Mouse (Mus musculus) stomach, postnatal 0 days (tissue): ENCODE measurements around the gene Il17f. TPM values are rescaled to one million over a fixed set of nuclear protein-coding genes. Genes with fewer than 3 reads are reported as not detected.

Experiments
- ATAC-seq: fragments of 200-750 bp; cut with Nextera tagmentation; 2 replicates; pipeline ENCODE4 v1.8.0; 2017; ENCODE audit not compliant: low FRiP score, low TSS enrichment
- DNase-seq: peaks from one replicate; pipeline ENCODE4 v3.0.0-alpha.2; 2016; ENCODE audit warnings: low spot score
- H3K27ac ChIP-seq: fragments of 300-500 bp; sonication (generic); replicated peaks from 2 replicates; pipeline ENCODE4 v1.5.1; 2014; ENCODE audit warnings: mild to moderate bottlenecking, control low read depth
- H3K27me3 ChIP-seq: fragments of 300-500 bp; sonication (generic); 2 replicates; pipeline ENCODE4 v1.6.1; 2014; ENCODE audit warnings: low read length; ENCODE audit not compliant: control insufficient read depth, insufficient read depth
- H3K36me3 ChIP-seq: fragments of 300-500 bp; sonication (generic); 2 replicates; pipeline ENCODE4 v1.6.1; 2014; ENCODE audit warnings: low read length, mixed read lengths; ENCODE audit not compliant: control insufficient read depth, insufficient read depth
- H3K4me1 ChIP-seq: fragments of 300-500 bp; sonication (generic); replicated peaks from 2 replicates; pipeline ENCODE4 v1.6.1; 2014; ENCODE audit warnings: antibody characterized with exemption; ENCODE audit not compliant: control insufficient read depth, insufficient read depth
- H3K4me2 ChIP-seq: fragments of 300-500 bp; sonication (generic); replicated peaks from 2 replicates; pipeline ENCODE4 v1.6.1; 2014; ENCODE audit warnings: low read depth, mild to moderate bottlenecking, control low read depth, moderate library complexity
- H3K4me3 ChIP-seq: fragments of 300-500 bp; sonication (generic); 2 replicates; pipeline ENCODE4 v1.5.1; 2014; ENCODE audit warnings: low read depth, low read length, control low read depth
- H3K9ac ChIP-seq: fragments of 300-500 bp; sonication (generic); 2 replicates; pipeline ENCODE4 v1.6.1; 2014; ENCODE audit warnings: mild to moderate bottlenecking, low read length, control low read depth, mixed read lengths
- H3K9me3 ChIP-seq: fragments of 300-500 bp; sonication (generic); 2 replicates; pipeline ENCODE4 v1.6.1; 2016; ENCODE audit warnings: low read length; ENCODE audit not compliant: control insufficient read depth
- CTCF ChIP-seq: IDR thresholded peaks from 2 replicates; pipeline ENCODE4 v1.5.1; 2016; ENCODE audit warnings: antibody characterized with exemption, low read depth, mild to moderate bottlenecking, moderate library complexity
- EP300 ChIP-seq: optimal IDR thresholded peaks from 2 replicates; pipeline ENCODE3; 2016; ENCODE audit warnings: antibody characterized with exemption
- WGBS: fragments of 180-500 bp; shearing (Covaris S2); extraction: QIAGEN DNeasy Blood & Tissue Kit; methylation state at CpG from one replicate; pipeline ENCODE4 v1.1.7; 2014; 5-methylcytosine and 5-hydroxymethylcytosine counted together
- polyA plus RNA-seq: library from polyadenylated mRNA; unstranded; fragments of >200 nt; fragmentation: Nextera tagmentation; extraction: Ambion mirVana; gene quantifications from 2 replicates; pipeline ENCODE4 v1.2.1, GENCODE M21; 2015

Gene Il17f
- polyA plus RNA-seq, 1 experiment from 2014 or later = not detected

DNA sequence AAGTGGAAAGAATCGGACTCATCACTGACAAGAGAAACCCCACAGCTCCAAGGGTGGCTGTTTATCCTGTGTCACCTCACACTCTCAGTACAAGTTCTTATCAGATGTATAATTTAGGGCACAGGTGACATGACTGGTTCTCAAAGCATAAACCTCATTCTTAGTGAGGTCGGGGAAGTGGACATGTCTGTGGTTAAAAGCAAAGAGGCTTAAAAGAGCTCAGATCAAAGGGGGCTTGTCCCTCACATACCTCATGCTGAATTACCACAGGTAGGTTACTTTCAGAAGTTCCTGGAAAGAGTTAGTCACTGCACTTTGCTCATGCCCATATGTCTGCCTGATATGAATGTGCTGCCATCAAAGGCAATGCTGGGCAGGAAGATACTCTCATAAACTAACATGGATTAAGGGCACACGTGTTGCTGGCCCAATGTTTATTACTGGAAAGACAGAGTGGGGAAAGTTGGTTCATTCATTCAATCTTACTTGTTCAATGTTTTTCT lies 49.9 kb downstream of the Il17f start:
- no peaks in the 10 kb centered on the region for H3K27me3 ChIP-seq
- H3K4me3 ChIP-seq = no peak overlapping the region
- no peaks in the 10 kb centered on the region for H3K36me3 ChIP-seq
- H3K27ac ChIP-seq = no peak overlapping the region
- DNase-seq = no peak
- H3K4me2 ChIP-seq = no peak overlapping the region
- H3K4me1 ChIP-seq = no peaks in the 10 kb centered on the region
- WGBS = 47% methylated on average over 3 of the region's 3 CpGs
- H3K9me3 ChIP-seq = no peaks in the 10 kb centered on the region
- TF ChIP-seq CTCF (no peak), EP300 (no peak)
- H3K9ac ChIP-seq = no peak overlapping the region
- ATAC-seq = no peak

DNA sequence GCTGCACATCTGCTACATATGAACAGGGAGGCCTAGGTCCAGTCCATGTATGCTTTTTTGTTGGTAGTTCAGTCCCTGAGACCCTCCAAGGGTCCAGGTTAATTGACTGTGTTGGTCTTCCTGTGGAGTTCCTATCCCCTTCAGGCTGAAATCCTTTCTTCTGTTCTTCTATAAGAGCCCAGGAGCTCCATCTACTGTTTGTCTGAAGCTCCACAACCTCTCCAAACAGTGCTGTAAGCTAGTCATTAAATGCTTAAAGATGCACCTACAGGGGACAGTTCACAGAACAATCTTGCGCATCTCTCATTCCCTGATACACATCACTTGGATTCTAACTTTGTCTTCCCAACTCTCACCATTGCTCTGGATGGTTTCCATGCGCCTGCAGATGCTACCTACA lies 51.9 kb downstream of the Il17f start:
- H3K36me3 ChIP-seq = no peaks in the 10 kb centered on the region
- H3K9ac ChIP-seq = no peak overlapping the region
- H3K27ac ChIP-seq = no peak overlapping the region
- H3K9me3 ChIP-seq = no peaks in the 10 kb centered on the region
- H3K27me3 ChIP-seq = no peaks in the 10 kb centered on the region
- TF ChIP-seq EP300 (no peak), CTCF (peak; percentile 56)
- no peak for ATAC-seq
- 94% methylated on average over 2 of the region's 2 CpGs for WGBS
- H3K4me3 ChIP-seq = no peak overlapping the region
- no peak for DNase-seq
- H3K4me1 ChIP-seq = no peaks in the 10 kb centered on the region
- no peak overlapping the region for H3K4me2 ChIP-seq

DNA sequence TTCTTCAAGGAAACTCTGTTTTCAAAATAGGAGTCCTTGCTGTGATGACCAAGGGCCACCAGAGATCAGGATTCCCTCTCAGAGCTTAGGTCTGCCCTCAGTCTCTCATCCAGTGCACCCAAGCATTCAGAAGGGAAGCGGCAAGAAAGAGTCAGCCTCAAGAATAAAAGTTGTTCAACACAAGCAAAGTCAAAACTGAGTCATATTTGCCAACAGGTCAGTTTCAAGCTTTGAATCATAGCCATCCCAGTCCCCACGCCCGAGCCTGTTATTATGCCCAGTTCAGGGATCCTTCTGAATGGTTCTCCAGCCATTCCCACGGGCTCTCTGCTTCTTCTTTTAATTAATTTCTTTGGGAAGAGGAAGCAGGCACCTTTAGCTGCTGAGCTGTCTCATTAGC lies 53.8 kb downstream of the Il17f start:
- TF ChIP-seq CTCF (no peak), EP300 (no peak)
- no peaks in the 10 kb centered on the region for H3K36me3 ChIP-seq
- no peaks in the 10 kb centered on the region for H3K4me1 ChIP-seq
- no peak overlapping the region for H3K4me2 ChIP-seq
- no peak overlapping the region for H3K4me3 ChIP-seq
- WGBS = 76% methylated on average over 4 of the region's 4 CpGs
- no peak overlapping the region for H3K9ac ChIP-seq
- no peak overlapping the region for H3K27ac ChIP-seq
- H3K9me3 ChIP-seq = no peaks in the 10 kb centered on the region
- DNase-seq (no peak), ATAC-seq (no peak)
- H3K27me3 ChIP-seq = no peaks in the 10 kb centered on the region

DNA sequence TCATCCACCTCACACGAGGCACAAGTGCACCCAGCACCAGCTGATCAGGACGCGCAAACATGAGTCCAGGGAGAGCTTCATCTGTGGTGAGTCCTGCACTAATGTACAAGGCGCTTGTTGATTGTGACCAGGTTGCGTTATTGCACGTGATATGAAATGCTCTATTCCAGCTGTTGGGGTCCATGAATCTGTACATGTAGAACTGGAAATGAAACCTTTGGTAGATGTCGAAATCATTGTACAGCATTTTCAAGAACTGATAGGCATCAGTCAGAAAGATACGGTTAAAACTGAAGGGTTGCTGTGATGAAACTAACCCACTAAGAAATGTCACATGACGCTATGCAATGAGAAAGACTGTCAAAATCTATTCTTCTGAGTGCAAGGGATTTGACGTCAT lies 59.5 kb downstream of the Il17f start, which contains the start of gene Il17a:
Il17a (plus strand) TSS at position 3 of the 400 bp plus-strand sequence.
- H3K27me3 ChIP-seq = no peaks in the 10 kb centered on the region
- no peak within 1 kb of the TSS for H3K4me2 ChIP-seq
- no peaks in the 10 kb centered on the region for H3K36me3 ChIP-seq
- WGBS = 91% methylated on average over 10 of the region's 10 CpGs
- H3K4me1 ChIP-seq = no peaks in the 10 kb centered on the region
- ATAC-seq (no peak), DNase-seq (no peak)
- H3K9ac ChIP-seq = no peak within 1 kb of the TSS
- TF ChIP-seq CTCF (no peak), EP300 (no peak)
- H3K27ac ChIP-seq = no peak within 1 kb of the TSS
- no peak within 1 kb of the TSS for H3K4me3 ChIP-seq
- H3K9me3 ChIP-seq = no peaks in the 10 kb centered on the region

Other genes starting within 250 kb of the Il17f start
- gene Pkhd1, start 172.6 kb downstream of the Il17f start, polyA plus RNA-seq = 0.39 and 0.57 TPM in 2 replicates
- not detected in 2 replicates for gene Il17a, start 59.7 kb downstream of the Il17f start, polyA plus RNA-seq
- gene Mcm3, start 29.7 kb upstream of the Il17f start, polyA plus RNA-seq = 31.2 and 33.1 TPM in 2 replicates
- 10.5 and 12.1 TPM in 2 replicates for gene Paqr8, start 100.0 kb upstream of the Il17f start, polyA plus RNA-seq
- 1.5 and 1.7 TPM in 2 replicates for gene Efhc1, start 161.0 kb upstream of the Il17f start, polyA plus RNA-seq